Comparison of ENCODE assay signal across 26 mouse cellular contexts in genomic region chr15:70834903-70835302, GRCm38 (mm10).
"Had no signal": no experiment of that assay in that cellular context is flagged by ENCODE, and none has a peak within 500 bp of the region (broad histone marks: within the 10 kb centered on the region; RNA-seq: fewer than 3 reads in every experiment).

No protein-coding gene starts in this region.

- H3K9ac ChIP-seq: heart, embryonic 13.5 days; heart, embryonic 15.5 days; hindbrain, embryonic 13.5 days; hindbrain, embryonic 15.5 days; limb, embryonic 12.5 days; liver, embryonic 13.5 days had no signal

- ATAC-seq: hindbrain, postnatal 0 days; intestine, embryonic 16.5 days had no signal

- H3K27ac ChIP-seq: gastrocnemius, adult 2 months; heart, adult 2 months; heart, embryonic 13.5 days; heart, embryonic 15.5 days; hindbrain, embryonic 13.5 days; hindbrain, embryonic 15.5 days; hindbrain, postnatal 0 days; layer of hippocampus, adult 2 months; left cerebral cortex, adult 2 months; limb, embryonic 10.5 days; limb, embryonic 12.5 days; liver, embryonic 13.5 days had no signal

- DNase-seq: gastrocnemius, adult 2 months; gastrocnemius, postnatal 14 days; gastrocnemius, postnatal 36 days; heart, adult 11 months; heart, adult 2 months; heart, postnatal 14 days; heart, postnatal 36 days; kidney, adult 18-20 months; kidney, adult 8-10 months; kidney, postnatal 10 days; kidney, postnatal 25 days; kidney, postnatal 4 days; liver; liver, embryonic 13.5 days had no signal

- H3K4me2 ChIP-seq: heart, embryonic 11.5 days; heart, embryonic 13.5 days; heart, embryonic 15.5 days; hindbrain, embryonic 13.5 days; hindbrain, embryonic 15.5 days; limb, embryonic 12.5 days; liver, embryonic 11.5 days; liver, embryonic 13.5 days had no signal

- H3K27me3 ChIP-seq: heart, embryonic 13.5 days; heart, embryonic 15.5 days; hindbrain, embryonic 13.5 days; hindbrain, embryonic 15.5 days; limb, embryonic 12.5 days; liver, embryonic 13.5 days had no signal

- H3K36me3 ChIP-seq: heart, embryonic 13.5 days; heart, embryonic 15.5 days; hindbrain, embryonic 13.5 days; hindbrain, embryonic 15.5 days; limb, embryonic 10.5 days; limb, embryonic 12.5 days; liver, embryonic 13.5 days had no signal

- H3K4me1 ChIP-seq: heart, embryonic 13.5 days; heart, embryonic 15.5 days; hindbrain, embryonic 13.5 days; hindbrain, embryonic 15.5 days; limb, embryonic 10.5 days; limb, embryonic 12.5 days; liver, embryonic 13.5 days had no signal

- H3K9me3 ChIP-seq: heart, embryonic 13.5 days; heart, embryonic 15.5 days; hindbrain, embryonic 13.5 days; hindbrain, embryonic 15.5 days; limb, embryonic 10.5 days; limb, embryonic 12.5 days; liver, embryonic 13.5 days had no signal

- H3K4me3 ChIP-seq: gastrocnemius, adult 2 months; heart, adult 2 months; heart, embryonic 13.5 days; heart, embryonic 15.5 days; hindbrain, embryonic 13.5 days; hindbrain, embryonic 15.5 days; layer of hippocampus, adult 2 months; left cerebral cortex, adult 2 months; limb, embryonic 10.5 days; limb, embryonic 12.5 days; liver, embryonic 13.5 days had no signal
